ENCODE assay signal across 9 mouse cellular contexts in genomic region chr9:50593544-50593943, GRCm38 (mm10). TPM values are rescaled to one million over a fixed set of nuclear protein-coding genes. Genes with fewer than 3 reads are reported as not detected.
A peak's percentile ranks its signal among the peaks of the same experiment; 100 is the strongest.
DNase-seq lines count a peak whose midpoint lies in the region; ATAC-seq lines count a peak whose summit lies in the region.
"Had no signal": no experiment of that assay in that cellular context is flagged by ENCODE, and none has a peak within 500 bp of the region (broad histone marks: within the 10 kb centered on the region; RNA-seq: fewer than 3 reads in every experiment).

No protein-coding gene starts in this region.

- ATAC-seq in cerebellum, adult (ENCODE audit: insufficient number of reproducible peaks, low FRiP score, low TSS enrichment) = no peak
- ATAC-seq in midbrain, embryonic 14.5 days (ENCODE audit: low FRiP score, low TSS enrichment) = no peak
- no peak for ATAC-seq in midbrain, embryonic 16.5 days

- no peak overlapping the region for H3K4me3 ChIP-seq in midbrain, embryonic 14.5 days (replicated peaks; ENCODE audit: low read depth, low read length)
- H3K4me3 ChIP-seq in midbrain, embryonic 16.5 days (ENCODE audit: low read depth, low read length) = no peak overlapping the region
- H3K4me3 ChIP-seq: hindbrain, embryonic 15.5 days had no signal

- H3K36me3 ChIP-seq in midbrain, embryonic 14.5 days (ENCODE audit: control insufficient read depth, insufficient read depth, low read length) = peaks cover 38% of the 10 kb centered on the region
- peaks cover 23% of the 10 kb centered on the region for H3K36me3 ChIP-seq in midbrain, embryonic 16.5 days (ENCODE audit: control insufficient read depth, insufficient read depth, low read length)

- H3K9me3 ChIP-seq in midbrain, embryonic 14.5 days (ENCODE audit: control insufficient read depth, low read length) = no peaks in the 10 kb centered on the region
- H3K9me3 ChIP-seq in midbrain, embryonic 16.5 days (replicated peaks; ENCODE audit: control insufficient read depth, low read length, poor library complexity, severe bottlenecking) = no peaks in the 10 kb centered on the region
- H3K9me3 ChIP-seq: hindbrain, embryonic 15.5 days had no signal

- H3K27ac ChIP-seq in midbrain, embryonic 14.5 days (replicated peaks; ENCODE audit: low read depth, low read length) = no peak overlapping the region
- no peak overlapping the region for H3K27ac ChIP-seq in midbrain, embryonic 16.5 days (ENCODE audit: low read length)
- H3K27ac ChIP-seq: hindbrain, embryonic 15.5 days had no signal

- no peak overlapping the region for H3K4me2 ChIP-seq in midbrain, embryonic 14.5 days (ENCODE audit: low read length)
- H3K4me2 ChIP-seq in midbrain, embryonic 16.5 days (ENCODE audit: low read length) = no peak overlapping the region
- H3K4me2 ChIP-seq: hindbrain, embryonic 15.5 days had no signal

- H3K9ac ChIP-seq in midbrain, embryonic 14.5 days (replicated peaks; ENCODE audit: low read length) = no peak overlapping the region
- H3K9ac ChIP-seq in midbrain, embryonic 16.5 days (ENCODE audit: low read depth, low read length) = no peak overlapping the region
- H3K9ac ChIP-seq: hindbrain, embryonic 15.5 days had no signal

- no peaks in the 10 kb centered on the region for H3K27me3 ChIP-seq in midbrain, embryonic 14.5 days (ENCODE audit: control insufficient read depth, insufficient read depth, low read length)
- no peaks in the 10 kb centered on the region for H3K27me3 ChIP-seq in midbrain, embryonic 16.5 days (ENCODE audit: control insufficient read depth, insufficient read depth, low read depth, low read length)
- H3K27me3 ChIP-seq: hindbrain, embryonic 15.5 days had no signal

- no peaks in the 10 kb centered on the region for H3K4me1 ChIP-seq in midbrain, embryonic 14.5 days (ENCODE audit: control insufficient read depth, insufficient read depth, low read length)
- H3K4me1 ChIP-seq in midbrain, embryonic 16.5 days (ENCODE audit: control insufficient read depth, insufficient read depth, low read length) = no peaks in the 10 kb centered on the region
- H3K4me1 ChIP-seq: hindbrain, embryonic 15.5 days had no signal

- peak; percentile 19 to 31 for DNase-seq in cerebellum, postnatal 36 days
- DNase-seq in midbrain, embryonic 14.5 days = peak; percentile 45
- peak; percentile 42 for DNase-seq in embryo, embryonic 10 days (ENCODE audit: low spot score)
- peak; percentile 52 for DNase-seq in lung, postnatal 10 days
- DNase-seq in thymus, postnatal 25 days = peak; percentile 51
- no peak for DNase-seq in layer of hippocampus, adult 18-20 months (ENCODE audit: low spot score in 2 of 2)

- 85% methylated on average over 3 of the region's 3 CpGs for WGBS in midbrain, embryonic 14.5 days
- 85% methylated on average over 3 of the region's 3 CpGs for WGBS in midbrain, embryonic 16.5 days

RNA-seq across cellular contexts. Expression of gene Sdhd, which starts 10.1 kb away (rescaled TPM):
- 234 and 235 TPM in 2 replicates for polyA plus RNA-seq in midbrain, embryonic 14.5 days (2014; fragmentation: Nextera tagmentation; extraction: Ambion mirVana)
- 222 and 248 TPM in 2 replicates for polyA plus RNA-seq in midbrain, embryonic 16.5 days (2015; fragmentation: Nextera tagmentation; extraction: Ambion mirVana)
- 100 to 1,000 TPM; 118 to 124 TPM for total RNA-seq in layer of hippocampus, adult 18-20 months (2021)

RNA-seq across cellular contexts. Expression of gene Timm8b, which starts 10.2 kb away (rescaled TPM):
- polyA plus RNA-seq in midbrain, embryonic 14.5 days (2014; fragmentation: Nextera tagmentation; extraction: Ambion mirVana) = 396 and 508 TPM in 2 replicates
- polyA plus RNA-seq in midbrain, embryonic 16.5 days (2015; fragmentation: Nextera tagmentation; extraction: Ambion mirVana) = 325 and 329 TPM in 2 replicates
- 100 to 1,000 TPM; 212 to 222 TPM for total RNA-seq in layer of hippocampus, adult 18-20 months (2021)

RNA-seq across cellular contexts. Expression of gene Pih1d2, which starts 23.6 kb away (rescaled TPM):
- 2.9 and 4.9 TPM in 2 replicates for polyA plus RNA-seq in midbrain, embryonic 14.5 days (2014; fragmentation: Nextera tagmentation; extraction: Ambion mirVana)
- polyA plus RNA-seq in midbrain, embryonic 16.5 days (2015; fragmentation: Nextera tagmentation; extraction: Ambion mirVana) = 5.7 and 5.9 TPM in 2 replicates
- total RNA-seq in layer of hippocampus, adult 18-20 months (2021) = 1 to 10 TPM; 2.3 to 2.8 TPM

RNA-seq across cellular contexts. Expression of gene Nkapd1, which starts 23.7 kb away (rescaled TPM):
- 24.2 and 25.6 TPM in 2 replicates for polyA plus RNA-seq in midbrain, embryonic 14.5 days (2014; fragmentation: Nextera tagmentation; extraction: Ambion mirVana)
- polyA plus RNA-seq in midbrain, embryonic 16.5 days (2015; fragmentation: Nextera tagmentation; extraction: Ambion mirVana) = 16.4 and 19.8 TPM in 2 replicates
- 10 to 100 TPM; 18.3 to 19.5 TPM for total RNA-seq in layer of hippocampus, adult 18-20 months (2021)

RNA-seq across cellular contexts. Expression of gene Tex12, which starts 32.4 kb away (rescaled TPM):
- polyA plus RNA-seq in midbrain, embryonic 14.5 days (2014; fragmentation: Nextera tagmentation; extraction: Ambion mirVana) = 0.22 and 0.33 TPM in 2 replicates
- 0.24 and 0.28 TPM in 2 replicates for polyA plus RNA-seq in midbrain, embryonic 16.5 days (2015; fragmentation: Nextera tagmentation; extraction: Ambion mirVana)
- total RNA-seq in layer of hippocampus, adult 18-20 months (2021) = not detected

Comparison
In these comparisons a context has a peak if more than half of its experiments do, and no peak if none do; other contexts are left out.
1. DNase-seq: peak in cerebellum, postnatal 36 days (2 of 2), midbrain, embryonic 14.5 days (single experiment), embryo, embryonic 10 days (single experiment), lung, postnatal 10 days (single experiment) and thymus, postnatal 25 days (single experiment); none in layer of hippocampus, adult 18-20 months (0 of 2).